Mouse (Mus musculus) macrophage (primary cell): ENCODE results near the gene Vmn2r31. TPM values are rescaled to one million over a fixed set of nuclear protein-coding genes. Genes with fewer than 3 reads are reported as not detected.
"Not testable (repeated sequence)": the region's sequence is repeated elsewhere in the genome, so short reads cannot be mapped to it uniquely, and the experiment has no call there.

ENCODE experiments used
- H3K27ac ChIP-seq: fragments of 350-480 bp; formaldehyde crosslinking; 2 replicates; pipeline ENCODE4 v1.9.0; 2021
- H3K36me3 ChIP-seq: fragments of 350-480 bp; formaldehyde crosslinking; 2 replicates; pipeline ENCODE4 v1.9.0; 2021; ENCODE audit errors: inconsistent target
- H3K4me3 ChIP-seq: fragments of 350-480 bp; formaldehyde crosslinking; 2 replicates; pipeline ENCODE4 v1.9.0; 2021; ENCODE audit errors: inconsistent target
- H3K79me2 ChIP-seq: fragments of 350-480 bp; formaldehyde crosslinking; 2 replicates; pipeline ENCODE4 v1.9.0; 2021; ENCODE audit errors: inconsistent target
- WGBS: methylation state at CpG from one replicate; pipeline ENCODE4 v1.1.7; 2026; ENCODE audit warnings: inconsistent platforms; ENCODE audit not compliant: missing documents; 5-methylcytosine and 5-hydroxymethylcytosine counted together
- polyA plus RNA-seq: library from polyadenylated mRNA; stranded (reverse); fragments of 250-400 nt; gene quantifications from 3 replicates; pipeline ENCODE4 v1.2.4, GENCODE M21; 2018; ENCODE audit warnings: inconsistent platforms
- total RNA-seq, 78 experiments: library from RNA; depleted of rRNA; stranded (reverse); fragments of 250-400 nt; gene quantifications; 1 replicate in 9 of 78; 2 replicates in 24 of 78; 3 replicates in 43 of 78; 4 replicates in 2 of 78; pipeline ENCODE4 v1.2.4; 2018; ENCODE audit warnings: inconsistent platforms in 56 of 78

Vmn2r31 gene
- not detected for total RNA-seq (2018; cell fraction: chromatin; rRNA removed)
- total RNA-seq (2018; cell fraction: cytosol; rRNA removed), result not detected
- total RNA-seq (2018; cell fraction: nucleus; rRNA removed), result not detected
- polyA plus RNA-seq, result not detected in 3 replicates

DNA sequence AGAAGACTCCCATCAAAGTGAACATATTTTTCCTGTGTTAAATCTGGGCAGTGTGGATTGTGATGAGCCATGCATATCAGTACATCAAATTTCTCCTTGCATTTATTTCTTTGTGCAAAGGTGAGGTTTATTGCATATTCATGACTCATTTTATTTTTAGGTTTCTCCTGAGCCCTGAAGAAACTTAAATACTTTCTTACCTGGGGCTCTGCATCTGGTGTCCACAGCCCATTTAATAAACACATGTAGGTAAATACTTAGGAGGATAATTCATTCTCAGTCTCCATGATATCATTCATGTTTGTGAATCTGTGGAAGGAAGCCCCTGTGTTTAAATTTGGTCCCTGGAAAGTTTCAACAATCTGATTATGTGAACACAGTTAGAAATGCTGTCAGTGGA, at the start of gene Vmn2r31:
Gene Vmn2r31 (minus strand): TSS at position 101 of the 400 bp plus-strand sequence.
- H3K79me2 ChIP-seq, H3K4me3 ChIP-seq, H3K36me3 ChIP-seq, H3K27ac ChIP-seq: not testable (repeated sequence)

DNA sequence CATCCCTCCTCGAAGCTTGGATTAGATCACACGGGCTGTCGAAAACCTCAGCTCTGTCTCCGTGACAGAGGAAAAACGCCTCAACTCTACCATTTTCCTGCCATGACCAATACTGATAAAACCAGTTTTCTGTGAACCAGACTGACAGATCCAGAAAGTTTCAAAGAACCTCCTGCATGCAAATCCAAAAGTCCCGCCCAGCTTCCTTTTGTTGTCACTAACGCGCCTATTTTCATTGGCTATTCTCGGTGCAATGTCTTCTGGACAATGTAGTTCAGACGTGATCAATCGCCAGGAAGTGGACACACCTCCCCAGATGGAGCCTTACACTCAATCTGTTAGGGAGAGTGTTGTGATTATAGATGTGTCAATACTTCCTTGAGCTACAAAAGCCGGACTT, 25.1 kb downstream of the Vmn2r31 start, which contains the start of gene Gm45783:
Gene Gm45783 (minus strand): TSS at position 143 of the 400 bp plus-strand sequence.
- H3K79me2 ChIP-seq, H3K27ac ChIP-seq, H3K36me3 ChIP-seq: not testable (repeated sequence)
- 60% methylated on average over 12 of the region's 12 CpGs for WGBS
- peak within 1 kb of the TSS; percentile 1; the same call in 1 of the 2 replicates for H3K4me3 ChIP-seq

DNA sequence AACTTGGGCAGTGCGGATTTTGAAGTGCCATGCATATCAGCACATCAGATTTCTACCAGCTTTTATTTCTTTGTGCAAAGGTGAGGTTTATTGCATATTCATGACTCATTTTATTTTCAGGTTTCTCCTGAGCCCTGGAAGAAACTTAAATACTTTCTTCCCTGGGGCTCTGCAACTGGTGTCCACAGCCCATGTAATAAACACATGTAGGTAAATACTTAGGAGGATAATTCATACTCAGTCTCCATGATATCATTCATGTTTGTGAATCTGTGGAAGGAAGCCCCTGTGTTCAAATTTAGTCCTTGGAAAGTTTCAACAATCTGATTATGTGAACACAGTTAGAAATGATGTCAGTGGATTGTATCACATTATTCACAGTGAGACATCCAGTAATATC, 62.0 kb downstream of the Vmn2r31 start, which contains the start of gene Vmn2r30:
Gene Vmn2r30 (minus strand): TSS at position 101 of the 400 bp plus-strand sequence.
- not testable (repeated sequence) for H3K36me3 ChIP-seq, H3K79me2 ChIP-seq, H3K27ac ChIP-seq, H3K4me3 ChIP-seq
- no CpG with 5 or more reads among the region's 1 CpGs for WGBS

Other genes with a start within 250 kb of the Vmn2r31 start
- gene Zfp418, start 228.4 kb downstream of the Vmn2r31 start, polyA plus RNA-seq, result 1.4 to 3.5 TPM (median 1.5 TPM) in 3 replicates
- 1.7 to 2.5 TPM (median 2.1 TPM) in 3 replicates for gene Zfp772, start 189.7 kb downstream of the Vmn2r31 start, polyA plus RNA-seq
- gene Vmn2r29, start 152.4 kb downstream of the Vmn2r31 start, polyA plus RNA-seq, result 0.50 TPM in 1 of 3 replicates, not detected in the others
- gene Gm45844, start 121.4 kb downstream of the Vmn2r31 start, polyA plus RNA-seq, result 1.1 to 1.8 TPM (median 1.2 TPM) in 3 replicates
- gene Clcn4, start 98.9 kb downstream of the Vmn2r31 start, polyA plus RNA-seq, result 32.2 to 39.5 TPM (median 37.0 TPM) in 3 replicates
- gene Vmn2r30, start 62.1 kb downstream of the Vmn2r31 start, polyA plus RNA-seq, result not detected in 3 replicates
- not detected in 3 replicates for gene Gm45783, start 25.1 kb downstream of the Vmn2r31 start, polyA plus RNA-seq
- gene Vmn2r32, start 80.3 kb upstream of the Vmn2r31 start, polyA plus RNA-seq, result not detected in 3 replicates
- not detected in 3 replicates for gene Vmn2r33, start 167.1 kb upstream of the Vmn2r31 start, polyA plus RNA-seq